Mouse (Mus musculus) limb, embryonic 14.5 days (tissue): ENCODE data around the gene Creld1. TPM values are rescaled to one million over a fixed set of nuclear protein-coding genes. Genes with fewer than 3 reads are reported as not detected.

Experiments used
- ATAC-seq: fragments of 200-750 bp; cut with Nextera tagmentation; 2 replicates; pipeline ENCODE4 v1.8.0; 2017; ENCODE audit warnings: low read depth, moderate number of reproducible peaks, moderate TSS enrichment; ENCODE audit not compliant: low FRiP score
- DNase-seq: peaks from one replicate; pipeline ENCODE4 v3.0.0-alpha.2; 2015; ENCODE audit warnings: low spot score
- H3K27ac ChIP-seq: fragments of 300-500 bp; sonication (generic); replicated peaks from 2 replicates; pipeline ENCODE4 v1.5.1; 2014; ENCODE audit warnings: low read depth, mild to moderate bottlenecking, low read length, moderate library complexity, mixed read lengths
- H3K27me3 ChIP-seq: fragments of 300-500 bp; sonication (generic); 2 replicates; pipeline ENCODE4 v1.6.1; 2014; ENCODE audit warnings: low read length, mixed read lengths; ENCODE audit not compliant: control insufficient read depth, insufficient read depth
- H3K36me3 ChIP-seq: fragments of 300-500 bp; sonication (generic); 2 replicates; pipeline ENCODE4 v1.6.1; 2014; ENCODE audit warnings: mild to moderate bottlenecking, low read length, moderate library complexity, mixed read lengths; ENCODE audit not compliant: control insufficient read depth, insufficient read depth
- H3K4me1 ChIP-seq: fragments of 300-500 bp; sonication (generic); 2 replicates; pipeline ENCODE4 v1.6.1; 2014; ENCODE audit warnings: antibody characterized with exemption, low read length, mixed read lengths; ENCODE audit not compliant: control insufficient read depth, insufficient read depth
- H3K4me2 ChIP-seq: fragments of 300-500 bp; sonication (generic); replicated peaks from 2 replicates; pipeline ENCODE4 v1.6.1; 2014; ENCODE audit warnings: low read depth, mild to moderate bottlenecking, low read length, moderate library complexity; ENCODE audit not compliant: severe bottlenecking
- H3K4me3 ChIP-seq: fragments of 300-500 bp; sonication (generic); replicated peaks from 2 replicates; pipeline ENCODE4 v1.5.1; 2014; ENCODE audit warnings: low read length
- H3K9ac ChIP-seq: fragments of 300-500 bp; sonication (generic); 2 replicates; pipeline ENCODE4 v1.6.1; 2014; ENCODE audit warnings: mild to moderate bottlenecking, low read depth, low read length, moderate library complexity; ENCODE audit not compliant: severe bottlenecking
- H3K9me3 ChIP-seq: fragments of 300-500 bp; sonication (generic); 2 replicates; pipeline ENCODE4 v1.6.1; 2016; ENCODE audit warnings: low read length; ENCODE audit not compliant: control insufficient read depth
- POLR2A ChIP-seq: fragments of 200-500 bp; IDR thresholded peaks from 2 replicates; pipeline ENCODE4 v1.8.0; 2012; ENCODE audit warnings: inconsistent platforms, mild to moderate bottlenecking, moderate library complexity, borderline replicate concordance; ENCODE audit not compliant: insufficient read depth, insufficient read length; ENCODE audit errors: extremely low read depth
- WGBS: fragments of 180-500 bp; shearing (Covaris S2); extraction: QIAGEN DNeasy Blood & Tissue Kit; methylation state at CpG from one replicate; pipeline ENCODE4 v1.1.7; 2014; 5-methylcytosine and 5-hydroxymethylcytosine counted together
- polyA plus RNA-seq, 2 experiments: library from polyadenylated mRNA; depleted of rRNA in 1 of 2; stranded (reverse) in 1 of 2; unstranded in 1 of 2; fragments of >200 nt; fragmentation: Nextera tagmentation in 1 of 2; extraction: Ambion mirVana in 1 of 2; gene quantifications; 2 replicates each; pipeline versions ENCODE4 v1.2.1 to v1.2.3; 2012 to 2014

The Creld1 gene
- polyA plus RNA-seq, 2 experiments: 15.9 to 16.1 TPM

GRCm38 (mm10) chr6:113438721-113439430 is 44.2 kb upstream of the Creld1 start:
- no peak for TF ChIP-seq POLR2A
- H3K4me2 ChIP-seq: no peak overlapping the region

GRCm38 (mm10) chr6:113440686-113441085 is 42.4 kb upstream of the Creld1 start:
- Histone ChIP-seq H3K4me1 (peaks cover 4% of the 10 kb centered on the region; the same call in 1 of the 2 replicates), H3K9ac (no peak overlapping the region), H3K4me2 (no peak overlapping the region), H3K27ac (no peak overlapping the region), H3K4me3 (no peak overlapping the region), H3K27me3 (no peaks in the 10 kb centered on the region), H3K36me3 (no peaks in the 10 kb centered on the region), H3K9me3 (no peaks in the 10 kb centered on the region)
- no peak for TF ChIP-seq POLR2A
- WGBS: 80% methylated on average over 3 of the region's 3 CpGs
- ATAC-seq (no peak), DNase-seq (no peak)

More at GRCm38 (mm10) chr6:113438721-113439430, 44.2 kb upstream of the Creld1 start:
- 58% methylated on average over 12 of the region's 12 CpGs for WGBS
- DNase-seq (no peak), ATAC-seq (no peak)
- Histone ChIP-seq H3K36me3 (no peaks in the 10 kb centered on the region), H3K4me1 (peaks cover 4% of the 10 kb centered on the region; the same call in 1 of the 2 replicates), H3K27ac (no peak overlapping the region), H3K9me3 (no peaks in the 10 kb centered on the region), H3K27me3 (no peaks in the 10 kb centered on the region), H3K4me3 (no peak overlapping the region), H3K9ac (no peak overlapping the region)

- Histone ChIP-seq H3K4me2 (no peak overlapping the region), H3K36me3 (0 out of 2 replicates have a peak, but pooled peaks cover under 1% of the 10 kb centered on the region), H3K9me3 (no peaks in the 10 kb centered on the region), H3K27ac (no peak overlapping the region), H3K27me3 (no peaks in the 10 kb centered on the region), H3K4me1 (peaks cover 4% of the 10 kb centered on the region; the same call in 1 of the 2 replicates), H3K4me3 (no peak overlapping the region), H3K9ac (no peak overlapping the region)
- ATAC-seq (no peak), DNase-seq (peak; percentile 85)
- no peak for TF ChIP-seq POLR2A
- WGBS: 58% methylated on average over 7 of the region's 7 CpGs
These were observed 41.9 kb upstream of the Creld1 start for GRCm38 (mm10) chr6:113441147-113441680.

- ATAC-seq (peak; percentile 6; the same call in 1 of the 2 replicates), DNase-seq (no peak)
- Histone ChIP-seq H3K36me3 (peaks cover 9% of the 10 kb centered on the region), H3K27ac (no peak overlapping the region), H3K9ac (peak overlapping the region; percentile 91), H3K4me2 (peak overlapping the region; percentile 68), H3K27me3 (no peaks in the 10 kb centered on the region), H3K4me3 (peak overlapping the region; percentile 96), H3K4me1 (peaks cover 4% of the 10 kb centered on the region; the same call in 1 of the 2 replicates), H3K9me3 (no peaks in the 10 kb centered on the region)
- no peak for TF ChIP-seq POLR2A
- WGBS: 43% methylated on average over 9 of the region's 9 CpGs
These were observed 41.0 kb upstream of the Creld1 start for GRCm38 (mm10) chr6:113442087-113442441.

- Histone ChIP-seq H3K4me1 (peaks cover 4% of the 10 kb centered on the region; the same call in 1 of the 2 replicates), H3K36me3 (peaks cover 14% of the 10 kb centered on the region), H3K4me2 (peak within 1 kb of the TSS; percentile 68), H3K27me3 (no peaks in the 10 kb centered on the region), H3K27ac (peak within 1 kb of the TSS; percentile 70; the same call in 1 of the 2 replicates), H3K4me3 (peak within 1 kb of the TSS; percentile 96), H3K9me3 (no peaks in the 10 kb centered on the region), H3K9ac (peak within 1 kb of the TSS; percentile 91)
- ATAC-seq: peak; percentile 90
- peak; percentile 97 for DNase-seq
- TF ChIP-seq POLR2A: no peak; the same call in 1 of the 2 replicates
- under 1% methylated on average over 40 of the region's 45 CpGs for WGBS
These were observed 40.5 kb upstream of the Creld1 start, which contains the start of gene Jagn1 for GRCm38 (mm10) chr6:113442442-113443090. Gene Jagn1, plus strand, starts transcription at chr6:113442569.
